Mouse (Mus musculus): ENCODE results near the gene Klhl13.

DNA sequence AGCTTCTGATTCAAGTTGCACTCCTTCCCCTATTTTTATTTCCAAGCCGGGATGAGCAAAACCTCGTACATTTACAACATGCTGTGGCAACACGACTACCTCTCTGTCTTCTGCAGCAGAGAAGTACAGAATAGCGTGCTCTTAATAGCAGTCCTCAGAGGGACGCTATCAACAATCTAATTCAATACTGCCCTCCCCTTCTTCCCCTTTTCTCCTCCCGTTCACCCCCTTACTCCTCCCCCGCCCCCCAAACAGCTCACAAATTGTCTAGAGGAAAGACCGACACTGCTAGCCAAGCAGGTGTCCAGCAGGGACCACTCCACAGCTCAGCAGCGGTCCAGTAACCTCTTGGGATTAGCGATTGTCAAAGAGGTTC lies 79.5 kb downstream of the Klhl13 start:
- TF ChIP-seq GATA1 (IDR thresholded peaks at IDR 0.05; ENCODE audit: low read length), result no peak
- no peak for TF ChIP-seq TAL1 (IDR thresholded peaks at IDR 0.05; ENCODE audit: low read length)
